Mouse (Mus musculus) liver, postnatal 0 days (tissue): Measurements from ENCODE around the gene Pitx3.

Experiments
- CTCF ChIP-seq: sonication (generic); IDR thresholded peaks from 2 replicates; pipeline ENCODE4 v1.5.1; 2016; ENCODE audit warnings: antibody characterized with exemption, low read depth
- EP300 ChIP-seq: IDR thresholded peaks from 2 replicates; pipeline ENCODE4 v1.6.1; 2016; ENCODE audit warnings: antibody characterized with exemption, low read depth, mild to moderate bottlenecking

GRCm38 (mm10) chr19:46126301-46126700 is 21.8 kb downstream of the Pitx3 start:
- TF ChIP-seq CTCF (no peak), EP300 (no peak)
